Mouse (Mus musculus) embryo, embryonic 11 days (tissue): ENCODE measurements around the gene Hacl1.
A peak's percentile ranks its signal among the peaks of the same experiment; 100 is the strongest.

Experiments
- DNase-seq: peaks from one replicate; pipeline ENCODE4 v3.0.0-alpha.2; 2015

Gene Hacl1

GRCm38 (mm10) chr14:31640890-31641505 is at the start of gene Hacl1, which contains the start of gene Btd:
Hacl1 (minus strand) TSS chr14:31641286.
Btd (plus strand) TSS chr14:31641028.
- peak; percentile 95 for DNase-seq

DNA sequence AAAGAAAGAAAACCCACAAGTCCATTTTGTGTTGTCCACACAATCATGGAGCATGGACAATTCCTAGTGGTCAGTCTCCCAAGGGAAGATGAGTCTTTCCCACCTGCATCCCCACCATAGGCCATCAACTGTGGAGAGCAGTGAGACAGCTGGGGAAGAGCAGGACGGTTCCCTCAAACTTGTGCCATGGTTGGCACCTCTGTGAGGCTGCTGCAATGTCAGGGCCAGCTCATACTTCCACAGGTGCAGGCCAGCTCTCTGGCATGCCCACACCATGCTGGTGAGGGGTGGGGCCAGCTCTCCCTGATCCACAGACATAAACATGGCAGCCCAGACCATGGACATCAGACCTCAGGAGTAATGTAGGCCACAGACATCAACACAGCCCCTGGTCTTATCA is 45.1 kb upstream of the Hacl1 start:
- no peak for DNase-seq

GRCm38 (mm10) chr14:31685680-31686079 is 44.6 kb upstream of the Hacl1 start:
- DNase-seq: no peak

GRCm38 (mm10) chr14:31684343-31685040 is 43.4 kb upstream of the Hacl1 start:
- no peak for DNase-seq

- no peak for DNase-seq
These were observed 42.5 kb upstream of the Hacl1 start for GRCm38 (mm10) chr14:31683610-31684009.

DNA sequence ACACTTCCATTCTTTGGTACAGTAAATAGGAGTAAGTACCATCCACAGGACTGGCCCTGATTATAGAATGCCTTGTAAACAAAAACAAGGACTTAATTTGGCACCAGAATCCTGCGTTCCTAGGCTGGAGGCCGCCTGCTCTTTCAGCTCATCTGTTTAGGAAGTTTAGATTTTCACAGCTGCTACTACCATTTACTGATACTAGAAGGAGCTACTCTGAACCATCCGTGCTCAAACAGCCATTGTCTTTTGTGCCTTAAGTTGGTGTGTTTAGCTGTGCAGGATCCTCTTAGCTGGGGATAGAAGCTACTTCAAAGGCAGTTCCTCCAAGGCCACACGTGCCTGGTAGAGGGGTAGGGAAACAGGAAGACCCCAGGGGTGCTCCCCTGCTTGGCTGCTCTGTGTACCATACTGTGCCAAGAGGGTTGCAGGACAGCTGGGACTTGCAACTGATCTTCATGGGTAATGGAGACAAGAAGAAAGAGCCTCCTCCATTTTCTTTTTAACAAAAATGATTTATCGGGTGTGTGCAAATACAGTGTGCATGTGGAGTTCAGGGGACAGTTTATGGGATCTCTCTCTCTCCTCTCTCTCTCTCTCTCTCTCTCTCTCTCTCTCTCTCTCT is 41.0 kb upstream of the Hacl1 start:
- no peak for DNase-seq

- DNase-seq: no peak
These were observed 40.2 kb upstream of the Hacl1 start for GRCm38 (mm10) chr14:31681291-31681690.

- DNase-seq: no peak
These were observed 39.6 kb upstream of the Hacl1 start for GRCm38 (mm10) chr14:31680656-31681055.

- DNase-seq: no peak
These were observed 30.7 kb upstream of the Hacl1 start for GRCm38 (mm10) chr14:31671635-31672320.

DNA sequence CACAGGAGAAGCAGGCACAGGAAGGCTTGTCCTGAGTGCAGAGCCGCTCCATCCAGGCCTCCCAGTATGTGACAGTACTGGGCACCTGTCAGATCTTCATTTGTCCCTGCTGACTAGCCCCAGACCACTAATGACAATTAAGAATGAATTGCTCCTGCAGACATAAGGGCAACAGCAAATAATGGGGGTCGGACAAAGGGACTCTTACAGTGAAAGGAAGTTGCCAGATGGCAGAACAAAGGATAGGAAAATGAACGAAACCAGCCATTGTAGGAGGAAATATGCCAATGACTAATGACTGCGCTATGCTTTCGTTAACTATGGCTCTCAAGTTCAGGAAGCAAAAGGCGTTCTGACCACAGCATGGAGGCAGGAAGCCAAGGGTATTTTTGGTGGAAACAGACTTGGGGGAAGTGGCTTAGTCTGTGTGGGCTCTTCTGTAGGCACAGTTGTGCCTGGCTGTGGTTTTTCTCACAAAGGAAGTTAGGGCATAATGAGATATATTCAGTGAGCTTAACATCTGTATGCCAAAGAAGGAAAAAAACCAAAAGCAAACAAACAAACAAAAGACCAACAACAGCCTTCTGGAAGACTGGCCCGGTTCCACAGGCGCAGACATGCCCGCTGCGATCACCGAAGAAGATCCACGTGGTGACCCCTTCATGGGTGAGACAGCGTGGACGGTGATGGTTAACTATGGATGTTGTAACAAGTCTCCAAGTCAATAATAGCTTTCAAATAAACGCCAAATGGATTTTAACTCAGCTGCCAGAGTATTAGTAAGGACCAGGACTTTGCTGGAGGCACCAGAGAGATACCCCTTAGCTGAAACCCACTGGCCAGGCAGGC is 28.8 kb upstream of the Hacl1 start:
- peak; percentile 43 for DNase-seq

DNA sequence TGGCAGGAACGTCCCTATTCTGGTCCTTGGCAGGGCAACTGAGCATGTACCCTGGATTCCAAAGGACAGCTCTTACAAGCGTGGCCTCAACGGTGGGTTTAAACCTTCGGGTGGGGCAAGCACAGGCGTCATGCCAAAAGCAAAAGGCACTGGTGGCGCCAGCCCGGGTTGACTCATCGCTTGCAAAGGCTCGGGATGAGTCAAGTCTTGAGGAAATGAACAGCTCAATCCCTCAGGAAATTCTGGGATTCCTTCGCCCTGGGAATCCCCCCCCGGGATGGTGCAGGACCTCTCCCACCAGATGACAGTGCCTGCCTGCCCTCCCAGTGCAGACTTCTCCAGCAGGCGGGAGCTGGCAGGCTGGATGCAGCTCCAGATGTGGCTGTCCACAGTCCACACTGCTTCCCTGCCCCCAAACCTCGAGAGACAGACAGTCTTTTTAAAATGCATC is 28.1 kb upstream of the Hacl1 start:
- no peak for DNase-seq

GRCm38 (mm10) chr14:31668326-31668725 is 27.2 kb upstream of the Hacl1 start:
- no peak for DNase-seq

DNA sequence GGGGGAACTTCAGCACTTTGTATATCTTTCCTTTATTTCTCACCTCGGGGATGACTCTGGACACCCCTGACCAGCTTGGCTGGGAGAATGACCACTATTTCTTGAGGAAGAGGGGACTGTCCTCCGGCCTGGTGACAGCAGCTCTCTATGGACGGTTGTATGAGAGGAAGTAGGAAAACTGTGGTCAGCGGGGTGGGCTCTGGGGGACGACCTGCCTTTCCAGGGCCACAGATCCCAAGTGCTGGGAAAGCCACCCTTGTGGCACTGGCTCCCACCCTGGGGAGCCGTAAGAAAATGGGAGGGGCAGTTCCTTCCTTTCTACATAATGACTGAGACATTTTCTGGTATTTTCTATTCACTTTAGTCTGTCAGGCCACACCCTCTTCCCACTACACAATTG is 26.7 kb upstream of the Hacl1 start:
- no peak for DNase-seq

GRCm38 (mm10) chr14:31666931-31667705 is 26.0 kb upstream of the Hacl1 start:
- no peak for DNase-seq

DNA sequence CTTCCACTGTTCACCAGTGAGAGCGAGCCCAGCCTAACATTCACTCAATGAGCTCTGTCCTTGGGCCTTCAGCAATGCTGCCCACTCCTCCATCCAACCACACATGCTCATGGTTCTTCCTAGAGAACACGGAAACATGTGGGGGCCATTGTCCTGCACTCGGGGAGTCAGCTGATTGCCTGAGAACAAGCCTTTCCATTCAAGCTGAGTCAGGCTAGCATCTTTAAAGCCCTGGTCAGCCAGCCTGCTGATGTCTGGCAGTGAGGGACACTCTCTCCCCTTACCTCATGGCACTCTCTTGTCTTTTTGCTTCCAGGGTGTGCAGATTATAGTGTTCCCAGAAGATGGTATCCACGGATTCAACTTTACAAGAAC is 24.5 kb upstream of the Hacl1 start:
- no peak for DNase-seq

- no peak for DNase-seq
These were observed 23.9 kb upstream of the Hacl1 start for GRCm38 (mm10) chr14:31664903-31665565.

DNA sequence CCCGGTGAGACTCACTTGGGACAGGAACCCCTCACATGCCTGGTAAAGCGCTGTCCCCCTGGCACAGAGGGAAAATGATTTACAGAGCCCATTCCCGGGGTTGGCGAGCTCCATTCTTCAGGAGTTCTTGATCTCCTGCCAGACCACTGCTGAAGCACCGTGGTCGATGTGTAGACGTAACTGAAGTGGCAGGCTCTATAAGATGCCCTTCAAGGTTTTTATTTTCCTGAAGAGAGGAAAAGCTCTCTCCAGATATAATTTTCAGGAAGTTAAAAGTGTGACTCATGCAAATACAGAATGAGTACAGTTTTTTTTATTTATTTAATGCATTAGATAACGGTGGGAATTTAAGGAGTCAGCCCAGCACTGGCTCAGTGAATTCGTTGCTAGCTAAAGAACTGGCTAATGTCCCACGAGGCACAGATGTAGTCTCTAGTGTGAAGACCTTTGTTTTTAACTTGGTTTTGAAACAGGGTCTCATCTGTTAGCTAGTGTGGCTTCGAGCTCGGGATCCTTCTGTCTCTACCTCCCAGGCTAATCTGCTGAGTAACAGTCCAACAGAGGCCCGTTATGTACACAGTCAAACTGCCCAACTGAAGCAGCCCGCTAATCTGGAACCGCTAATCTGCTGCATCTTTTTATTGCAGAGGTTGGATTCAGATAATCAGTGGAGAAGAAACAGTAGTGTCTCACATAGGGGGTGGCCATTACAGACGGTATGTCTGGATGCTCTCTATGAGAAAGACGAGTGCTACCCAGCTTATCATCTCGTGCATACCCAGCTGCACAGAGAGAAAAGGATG is 23.2 kb upstream of the Hacl1 start:
- DNase-seq: no peak

- no peak for DNase-seq
These were observed 22.5 kb upstream of the Hacl1 start for GRCm38 (mm10) chr14:31663376-31664099.

- peak; percentile 73 for DNase-seq
These were observed 21.6 kb upstream of the Hacl1 start for GRCm38 (mm10) chr14:31662555-31663211.
